Mouse (Mus musculus): Measurements from ENCODE around the gene Slc26a6. TPM values are rescaled to one million over a fixed set of nuclear protein-coding genes. Genes with fewer than 3 reads are reported as not detected.

Gene Slc26a6
- total and polyA plus RNA-seq, 2 experiments: 5.4 to 5.6 TPM

- peaks cover 22% of the 10 kb centered on the region; the same call in 1 of the 2 replicates for H3K79me2 ChIP-seq (ENCODE audit: control insufficient read depth, insufficient read depth, low read length)
- no peaks in the 10 kb centered on the region for H3K27me3 ChIP-seq (ENCODE audit: control insufficient read depth, insufficient read depth, low read length)
- peaks cover 23% of the 10 kb centered on the region for H3K36me3 ChIP-seq (ENCODE audit: control insufficient read depth, insufficient read depth, low read length)
- DNase-seq (ENCODE audit: extremely low read depth, low read depth, low spot score): no peak
- no peak overlapping the region for H3K27ac ChIP-seq (replicated peaks; ENCODE audit: insufficient read depth, low read depth, low read length)
- H3K4me3 ChIP-seq (ENCODE audit: insufficient read depth, low read depth, low read length): no peak overlapping the region
- 9% methylated on average over 3 of the region's 3 CpGs for WGBS
- no peaks in the 10 kb centered on the region for H3K4me1 ChIP-seq (ENCODE audit: control insufficient read depth, insufficient read depth, low read length)
- H3K9ac ChIP-seq (ENCODE audit: low read depth, low read length): no peak overlapping the region
- TF ChIP-seq POLR2A (IDR thresholded peaks at IDR 0.05; ENCODE audit: extremely low read depth, insufficient read depth, low read length) (no peak), CTCF (IDR thresholded peaks at IDR 0.05; ENCODE audit: low read depth, low read length) (no peak)
Measured at GRCm38 (mm10) chr9:108935991-108936390, 82.9 kb downstream of the Slc26a6 start.

GRCm38 (mm10) chr9:108936418-108937364 is 83.6 kb downstream of the Slc26a6 start, which contains the start of gene Uqcrc1:
TSS of gene Uqcrc1 (plus strand) at chr9:108936633.
- peaks cover 23% of the 10 kb centered on the region; the same call in 1 of the 2 replicates for H3K79me2 ChIP-seq (ENCODE audit: control insufficient read depth, insufficient read depth, low read length)
- H3K36me3 ChIP-seq (ENCODE audit: control insufficient read depth, insufficient read depth, low read length): peaks cover 24% of the 10 kb centered on the region
- H3K4me3 ChIP-seq (ENCODE audit: insufficient read depth, low read depth, low read length): peak within 1 kb of the TSS; percentile 84
- peak; percentile 87 for DNase-seq (ENCODE audit: extremely low read depth, low read depth, low spot score)
- H3K27ac ChIP-seq (replicated peaks; ENCODE audit: insufficient read depth, low read depth, low read length): peak within 1 kb of the TSS; percentile 84
- peak within 1 kb of the TSS; percentile 92 for H3K9ac ChIP-seq (ENCODE audit: low read depth, low read length)
- TF ChIP-seq POLR2A (IDR thresholded peaks at IDR 0.05; ENCODE audit: extremely low read depth, insufficient read depth, low read length): peak; percentile 92
- TF ChIP-seq CTCF (IDR thresholded peaks at IDR 0.05; ENCODE audit: low read depth, low read length): peak; percentile 88
- WGBS: under 1% methylated on average over 58 of the region's 58 CpGs
- H3K4me1 ChIP-seq (ENCODE audit: control insufficient read depth, insufficient read depth, low read length): no peaks in the 10 kb centered on the region
- no peaks in the 10 kb centered on the region for H3K27me3 ChIP-seq (ENCODE audit: control insufficient read depth, insufficient read depth, low read length)

DNA sequence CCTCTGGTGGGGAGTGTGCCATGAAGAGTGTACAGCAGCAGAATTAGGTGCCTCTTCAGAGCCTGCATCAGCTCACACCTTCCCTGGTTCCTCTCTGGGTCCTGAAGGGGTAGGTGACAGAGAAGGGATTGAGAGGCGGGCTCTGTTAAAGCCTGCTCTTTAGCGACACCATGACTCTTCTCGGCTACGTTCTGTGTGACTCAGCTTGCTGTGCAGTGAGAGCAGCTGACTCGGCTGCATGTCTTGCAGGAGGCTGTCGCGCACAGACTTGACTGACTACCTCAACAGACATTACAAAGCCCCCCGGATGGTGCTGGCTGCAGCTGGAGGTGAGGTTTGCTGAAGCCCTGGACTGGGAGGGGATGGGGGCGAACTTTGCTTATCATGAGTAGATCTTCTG is 92.0 kb downstream of the Slc26a6 start:
- 83% methylated on average over 9 of the region's 9 CpGs for WGBS

DNA sequence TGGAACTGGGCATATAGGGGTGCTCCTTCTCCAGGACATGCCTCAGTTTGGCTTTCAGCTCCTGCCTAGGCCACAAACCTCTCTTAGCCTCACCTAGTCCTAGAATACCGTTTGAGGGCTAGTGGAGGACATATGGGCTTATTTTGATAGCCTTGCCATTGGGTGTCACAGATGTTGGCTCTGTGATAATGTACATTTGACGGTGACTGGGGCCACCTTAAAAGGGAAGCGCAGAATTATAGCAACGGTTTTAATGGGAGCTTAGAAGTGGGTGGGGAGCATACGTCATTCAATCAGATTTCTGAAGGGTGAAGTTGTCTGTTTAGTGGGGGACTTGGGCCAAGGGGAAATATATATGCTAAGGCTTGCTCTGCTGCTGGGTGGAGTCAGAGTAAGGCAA is 92.5 kb downstream of the Slc26a6 start:
- Histone ChIP-seq H3K4me3 (ENCODE audit: insufficient read depth, low read depth, low read length) (no peak overlapping the region), H3K27ac (replicated peaks; ENCODE audit: insufficient read depth, low read depth, low read length) (no peak overlapping the region), H3K79me2 (ENCODE audit: control insufficient read depth, insufficient read depth, low read length) (peaks cover 3% of the 10 kb centered on the region; the same call in 1 of the 2 replicates), H3K36me3 (ENCODE audit: control insufficient read depth, insufficient read depth, low read length) (peaks cover 65% of the 10 kb centered on the region), H3K9ac (ENCODE audit: low read depth, low read length) (no peak overlapping the region), H3K4me1 (ENCODE audit: control insufficient read depth, insufficient read depth, low read length) (0 out of 2 replicates have a peak, but pooled peaks cover 2% of the 10 kb centered on the region), H3K27me3 (ENCODE audit: control insufficient read depth, insufficient read depth, low read length) (no peaks in the 10 kb centered on the region)
- no peak for DNase-seq (ENCODE audit: extremely low read depth, low read depth, low spot score)
- 92% methylated on average over 5 of the region's 5 CpGs for WGBS
- TF ChIP-seq POLR2A (IDR thresholded peaks at IDR 0.05; ENCODE audit: extremely low read depth, insufficient read depth, low read length): no peak
- no peak for TF ChIP-seq CTCF (IDR thresholded peaks at IDR 0.05; ENCODE audit: low read depth, low read length)

More for the DNA sequence above, 92.0 kb downstream of the Slc26a6 start:
- Histone ChIP-seq H3K9ac (ENCODE audit: low read depth, low read length) (no peak overlapping the region), H3K4me1 (ENCODE audit: control insufficient read depth, insufficient read depth, low read length) (0 out of 2 replicates have a peak, but pooled peaks cover 2% of the 10 kb centered on the region), H3K27ac (replicated peaks; ENCODE audit: insufficient read depth, low read depth, low read length) (no peak overlapping the region), H3K36me3 (ENCODE audit: control insufficient read depth, insufficient read depth, low read length) (peaks cover 68% of the 10 kb centered on the region), H3K4me3 (ENCODE audit: insufficient read depth, low read depth, low read length) (no peak overlapping the region), H3K27me3 (ENCODE audit: control insufficient read depth, insufficient read depth, low read length) (no peaks in the 10 kb centered on the region), H3K79me2 (ENCODE audit: control insufficient read depth, insufficient read depth, low read length) (peaks cover 3% of the 10 kb centered on the region; the same call in 1 of the 2 replicates)
- TF ChIP-seq POLR2A (IDR thresholded peaks at IDR 0.05; ENCODE audit: extremely low read depth, insufficient read depth, low read length) (no peak), CTCF (IDR thresholded peaks at IDR 0.05; ENCODE audit: low read depth, low read length) (no peak)
- no peak for DNase-seq (ENCODE audit: extremely low read depth, low read depth, low spot score)

GRCm38 (mm10) chr9:108949231-108949966 is 96.3 kb downstream of the Slc26a6 start:
- DNase-seq (ENCODE audit: extremely low read depth, low read depth, low spot score): no peak
- Histone ChIP-seq H3K79me2 (ENCODE audit: control insufficient read depth, insufficient read depth, low read length) (no peaks in the 10 kb centered on the region), H3K4me3 (ENCODE audit: insufficient read depth, low read depth, low read length) (no peak overlapping the region), H3K36me3 (ENCODE audit: control insufficient read depth, insufficient read depth, low read length) (peaks cover 42% of the 10 kb centered on the region), H3K27me3 (ENCODE audit: control insufficient read depth, insufficient read depth, low read length) (no peaks in the 10 kb centered on the region), H3K9ac (ENCODE audit: low read depth, low read length) (no peak overlapping the region), H3K4me1 (ENCODE audit: control insufficient read depth, insufficient read depth, low read length) (no peaks in the 10 kb centered on the region), H3K27ac (replicated peaks; ENCODE audit: insufficient read depth, low read depth, low read length) (no peak overlapping the region)
- no peak for TF ChIP-seq POLR2A (IDR thresholded peaks at IDR 0.05; ENCODE audit: extremely low read depth, insufficient read depth, low read length)
- 89% methylated on average over 13 of the region's 13 CpGs for WGBS

Data from liver, adult 2 months (tissue).